Mouse (Mus musculus): ENCODE measurements around the gene Abi3bp. TPM values are rescaled to one million over a fixed set of nuclear protein-coding genes. Genes with fewer than 3 reads are reported as not detected.

The Abi3bp gene
- polyA plus RNA-seq (2014; fragmentation: Illumina TruSeq; extraction: RNeasy Lipid Tissue Mini Kit (QIAGEN cat#74804); ENCODE audit: low read depth, low replicate concordance): 5.5 TPM

DNA sequence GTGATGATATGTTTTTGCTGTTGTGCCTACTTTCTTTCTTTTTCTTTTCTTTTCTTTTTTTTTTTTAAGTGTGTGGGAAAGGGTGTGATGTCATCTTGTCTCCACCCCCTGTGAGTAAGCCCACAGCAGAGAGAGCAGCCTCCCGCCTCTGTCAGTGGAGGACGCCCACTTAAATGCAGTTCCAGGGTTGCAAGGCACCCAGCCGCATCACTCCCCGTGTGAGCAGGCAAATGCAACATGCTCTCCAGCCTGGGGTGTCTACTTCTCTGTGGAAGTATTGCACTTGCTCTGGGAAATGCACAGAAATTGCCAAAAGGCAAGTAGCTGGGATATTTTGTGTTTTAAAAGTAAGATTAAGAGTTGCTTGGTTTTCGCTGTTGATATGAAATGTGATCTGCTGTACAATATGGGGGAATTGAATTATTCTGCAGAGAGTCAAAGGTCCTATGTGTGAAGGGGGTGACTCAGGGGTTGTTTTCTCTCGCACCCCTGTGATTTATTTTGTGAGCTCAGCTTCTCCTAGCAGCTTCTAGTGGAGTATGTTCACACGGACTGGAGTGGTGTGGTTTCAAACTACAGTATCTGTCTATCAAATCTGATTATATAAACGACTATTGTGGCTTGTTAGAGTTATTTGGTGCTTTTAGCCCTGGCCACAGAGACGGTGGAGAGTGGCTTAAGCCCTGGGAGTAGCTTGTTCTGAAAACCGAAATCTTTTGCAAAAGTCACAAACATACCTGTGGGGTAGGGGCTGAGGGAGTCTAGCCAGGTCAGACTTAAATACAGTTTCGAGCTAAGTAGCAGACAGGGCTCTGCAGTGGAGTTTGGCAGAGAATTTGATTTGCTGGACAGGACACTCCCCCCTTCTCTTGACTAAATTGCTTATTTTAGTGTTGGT, at the start of gene Abi3bp:
Gene Abi3bp (plus strand): TSS at position 202 of the 898 bp plus-strand sequence.

DNA sequence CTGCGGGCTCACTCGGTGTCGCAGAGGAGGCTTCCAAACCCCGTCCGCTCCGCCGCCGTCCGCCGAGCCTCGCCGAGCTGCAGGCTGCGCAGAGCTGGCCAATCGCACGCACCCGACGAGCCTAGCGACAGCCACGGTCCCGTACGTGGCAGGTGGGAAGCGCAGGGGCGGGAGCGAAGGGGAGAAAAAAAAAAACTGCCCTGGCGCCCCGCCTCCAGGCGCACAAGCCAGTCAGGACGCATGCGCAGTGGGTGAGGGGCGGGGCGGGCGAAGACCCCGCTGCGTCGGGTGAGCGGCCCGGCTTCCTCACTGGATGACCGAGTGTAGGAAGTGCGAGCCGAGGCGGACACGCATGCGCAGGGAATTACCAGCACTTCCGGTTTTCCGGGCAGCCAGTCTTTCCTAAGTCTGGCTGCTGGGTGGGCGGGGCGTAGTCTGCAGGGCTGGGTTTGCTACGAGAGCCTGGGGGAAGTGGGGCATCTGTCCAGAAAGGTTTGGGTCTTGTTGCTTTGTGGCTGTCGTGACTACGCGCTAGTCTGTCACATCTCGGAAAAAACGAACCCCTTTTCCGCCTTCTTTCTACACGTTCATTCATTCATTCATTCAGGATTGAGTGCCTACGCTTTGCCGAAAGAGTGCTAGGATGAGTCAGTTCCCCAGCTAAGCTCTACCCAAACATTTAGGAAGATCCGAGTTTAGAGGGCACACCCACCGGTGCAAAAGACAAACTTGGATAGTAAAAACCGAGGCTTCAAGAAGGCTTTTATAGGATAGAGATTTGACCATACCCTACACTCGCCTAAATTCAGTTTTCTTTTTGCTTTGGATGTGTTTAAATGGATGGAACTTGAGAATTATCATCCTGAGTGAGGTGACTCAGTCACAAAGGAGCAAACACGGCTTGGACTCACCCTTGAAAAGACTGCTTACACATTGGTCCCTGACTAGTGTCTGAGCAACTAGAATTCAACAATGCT, 239.8 kb downstream of the Abi3bp start, which contains the start of gene Tfg:
Gene Tfg (minus strand): TSS at position 227 of the 977 bp plus-strand sequence.

Other genes starting within 250 kb of the Abi3bp start
- gene Tfg, start 239.6 kb downstream of the Abi3bp start, polyA plus RNA-seq (2014; fragmentation: Illumina TruSeq; extraction: RNeasy Lipid Tissue Mini Kit (QIAGEN cat#74804); ENCODE audit: low read depth, low replicate concordance): 173 TPM

Data from liver, adult 10 weeks (tissue).